Mouse (Mus musculus): ENCODE measurements around the gene Pax4. TPM values are rescaled to one million over a fixed set of nuclear protein-coding genes. Genes with fewer than 3 reads are reported as not detected.

The Pax4 gene
- polyA plus RNA-seq, 1 experiment from 2014 or later: 0.24 TPM

Other genes with a start within 250 kb of the Pax4 start
- 20.8 and 23.1 TPM in 2 replicates for gene Zfp800, start 51.3 kb downstream of the Pax4 start, polyA plus RNA-seq (2015; fragmentation: Nextera tagmentation; extraction: Ambion mirVana)
- gene Arf5, start 25.8 kb downstream of the Pax4 start, polyA plus RNA-seq (2015; fragmentation: Nextera tagmentation; extraction: Ambion mirVana): 414 and 439 TPM in 2 replicates
- not detected in 2 replicates for gene Fscn3, start 21.6 kb downstream of the Pax4 start, polyA plus RNA-seq (2015; fragmentation: Nextera tagmentation; extraction: Ambion mirVana)
- 14.6 and 15.9 TPM in 2 replicates for gene Gcc1, start 21.0 kb downstream of the Pax4 start, polyA plus RNA-seq (2015; fragmentation: Nextera tagmentation; extraction: Ambion mirVana)
- gene Snd1, start 25.8 kb upstream of the Pax4 start, polyA plus RNA-seq (2015; fragmentation: Nextera tagmentation; extraction: Ambion mirVana): 76.5 and 77.6 TPM in 2 replicates

All from forebrain, embryonic 15.5 days (tissue).